Mouse (Mus musculus) retina, postnatal 1 day (tissue): ENCODE measurements at regions not wholly inside any gene's neighbourhood (a gene's known extent, or its start where the extent isn't known, plus 50 kb on each side); places are given as distances from the start of the nearest gene placed in this dataset.
"Not testable (repeated sequence)": the region's sequence is repeated elsewhere in the genome, so short reads cannot be mapped to it uniquely, and the experiment has no call there.

Source experiments
- DNase-seq: peaks from one replicate; pipeline ENCODE4 v3.0.0-alpha.2; 2012

- peak; percentile 6 for DNase-seq
Measured at GRCm38 (mm10) chr15:31989593-31990290, 187.3 kb upstream of the Tas2r119 start.

GRCm38 (mm10) chr15:31997996-31998395, 179.1 kb upstream of the Tas2r119 start:
- DNase-seq, result no peak

GRCm38 (mm10) chr15:31999553-31999952, 177.5 kb upstream of the Tas2r119 start:
- DNase-seq, result no peak

- DNase-seq, result peak; percentile 16
Measured at GRCm38 (mm10) chr15:32002950-32003422, 174.1 kb upstream of the Tas2r119 start.

- no peak for DNase-seq
Measured at GRCm38 (mm10) chr15:32003489-32003888, 173.6 kb upstream of the Tas2r119 start.

- peak; percentile 22 for DNase-seq
Measured at GRCm38 (mm10) chr15:32005986-32006385, 171.1 kb upstream of the Tas2r119 start.

- no peak for DNase-seq
Measured at GRCm38 (mm10) chr15:32009818-32010217, 167.3 kb upstream of the Tas2r119 start.

- peak; percentile 57 for DNase-seq
Measured at GRCm38 (mm10) chr15:32012044-32012443, 165.0 kb upstream of the Tas2r119 start.

GRCm38 (mm10) chr15:32012838-32013237, 164.3 kb upstream of the Tas2r119 start:
- no peak for DNase-seq

GRCm38 (mm10) chr15:32015169-32015568, 161.9 kb upstream of the Tas2r119 start:
- DNase-seq, result no peak

- DNase-seq, result peak; percentile 18
Measured at GRCm38 (mm10) chr15:32020323-32021008, 156.6 kb upstream of the Tas2r119 start.

GRCm38 (mm10) chr15:32021009-32021602, 156.0 kb upstream of the Tas2r119 start:
- DNase-seq, result no peak

GRCm38 (mm10) chr15:32034091-32034490, 143.0 kb upstream of the Tas2r119 start:
- DNase-seq, result no peak

- DNase-seq, result peak; percentile 23
Measured at GRCm38 (mm10) chr15:32034790-32035189, 142.3 kb upstream of the Tas2r119 start.

GRCm38 (mm10) chr15:32041764-32042163, 135.3 kb upstream of the Tas2r119 start:
- DNase-seq, result no peak

GRCm38 (mm10) chr15:32042173-32042572, 134.9 kb upstream of the Tas2r119 start:
- DNase-seq, result no peak

- no peak for DNase-seq
Measured at GRCm38 (mm10) chr15:32042589-32042988, 134.5 kb upstream of the Tas2r119 start.

GRCm38 (mm10) chr15:32043207-32043606, 133.9 kb upstream of the Tas2r119 start:
- no peak for DNase-seq

GRCm38 (mm10) chr15:32043670-32044069, 133.4 kb upstream of the Tas2r119 start:
- not testable (repeated sequence) for DNase-seq

- peak; percentile 18 for DNase-seq
Measured at GRCm38 (mm10) chr15:32048836-32049235, 128.3 kb upstream of the Tas2r119 start.

GRCm38 (mm10) chr15:32061573-32061972, 115.5 kb upstream of the Tas2r119 start:
- no peak for DNase-seq

GRCm38 (mm10) chr15:32082109-32082508, 95.0 kb upstream of the Tas2r119 start:
- DNase-seq, result no peak

GRCm38 (mm10) chr15:32093889-32094288, 83.2 kb upstream of the Tas2r119 start:
- DNase-seq, result no peak

- DNase-seq, result no peak
Measured at GRCm38 (mm10) chr15:32095554-32095953, 81.5 kb upstream of the Tas2r119 start.
